8 mouse cellular contexts compared by ENCODE assay signal in the genomic region with DNA sequence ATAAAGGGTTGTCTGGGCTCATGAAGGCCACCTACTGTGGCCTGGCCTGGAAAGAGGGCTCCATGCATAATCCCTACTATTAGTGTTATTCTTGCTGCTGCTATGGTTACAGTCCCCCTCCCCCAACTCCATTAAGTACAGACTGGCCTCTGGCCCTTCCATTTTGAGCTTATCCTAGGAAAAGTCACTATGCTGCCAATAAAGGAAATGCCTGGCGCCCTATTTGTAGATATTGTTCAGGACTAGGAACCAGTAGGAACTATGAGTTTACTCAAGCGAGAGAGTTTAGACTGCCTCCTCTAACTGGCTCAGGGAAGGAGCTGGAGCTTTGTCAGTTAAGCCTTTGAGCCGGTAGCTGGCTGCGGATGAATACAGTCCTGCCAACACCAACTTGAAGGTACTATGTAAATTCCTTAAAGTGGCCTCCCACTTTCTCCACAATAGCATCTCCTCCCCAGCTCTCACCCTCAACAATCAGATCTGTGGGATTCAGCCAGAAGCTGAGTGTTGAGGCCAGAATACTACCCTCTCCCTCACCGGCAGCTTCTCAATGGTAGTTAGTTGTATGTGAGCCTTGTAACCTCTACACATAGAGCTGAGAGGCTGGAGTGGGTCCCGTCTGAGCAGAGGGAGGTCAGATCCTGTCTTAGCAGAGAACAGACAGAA. TPM values are rescaled to one million over a fixed set of nuclear protein-coding genes. Genes with fewer than 3 reads are reported as not detected.
DNase-seq lines count a peak whose midpoint lies in the region; ATAC-seq lines count a peak whose summit lies in the region.

No protein-coding gene starts in this region.

- H3K4me2 ChIP-seq in heart, embryonic 14.5 days (ENCODE audit: low read length): no peak overlapping the region
- no peak overlapping the region for H3K4me2 ChIP-seq in limb, embryonic 15.5 days

- no peak overlapping the region for H3K9ac ChIP-seq in heart, embryonic 14.5 days (ENCODE audit: low read length)
- no peak overlapping the region for H3K9ac ChIP-seq in limb, embryonic 15.5 days

- peak; percentile 79 for ATAC-seq in heart, embryonic 14.5 days (ENCODE audit: insufficient number of reproducible peaks, insufficient read depth, low FRiP score, low read depth)
- ATAC-seq in limb, embryonic 15.5 days (ENCODE audit: insufficient number of reproducible peaks, low FRiP score, low TSS enrichment, low read depth): peak; percentile 33; the same call in 1 of the 2 replicates
- no peak for ATAC-seq in erythroblast, adult 5-6 weeks (replicated peaks; ENCODE audit: low FRiP score, poor library complexity, severe bottlenecking)

- H3K9me3 ChIP-seq in heart, embryonic 14.5 days (ENCODE audit: control insufficient read depth, low read length): no peaks in the 10 kb centered on the region
- H3K9me3 ChIP-seq in limb, embryonic 15.5 days: no peaks in the 10 kb centered on the region

- H3K36me3 ChIP-seq in heart, embryonic 14.5 days (ENCODE audit: control insufficient read depth, insufficient read depth, low read length): no peaks in the 10 kb centered on the region
- H3K36me3 ChIP-seq in limb, embryonic 15.5 days: no peaks in the 10 kb centered on the region

- H3K27ac ChIP-seq in heart, embryonic 14.5 days (replicated peaks in 1 of 2; ENCODE audit: control insufficient read depth in 1 of 2, insufficient read depth in 1 of 2, low read depth in 2 of 2, low read length in 2 of 2): peak overlapping the region; percentile 56 to 76
- peak overlapping the region; percentile 27; the same call in 1 of the 2 replicates for H3K27ac ChIP-seq in limb, embryonic 15.5 days

- no peaks in the 10 kb centered on the region for H3K27me3 ChIP-seq in heart, embryonic 14.5 days (ENCODE audit: control insufficient read depth, insufficient read depth, low read length)
- no peaks in the 10 kb centered on the region for H3K27me3 ChIP-seq in limb, embryonic 15.5 days

- peak; percentile 57 for DNase-seq in Muller cell, postnatal 12 days (ENCODE audit: inconsistent ontology term)
- peak; percentile 59 for DNase-seq in brain, embryonic 18.5 days (ENCODE audit: low read depth, low spot score)
- DNase-seq in retina, embryonic 14.5 days (ENCODE audit: low spot score): peak; percentile 73
- no peak for DNase-seq in urinary bladder, postnatal 14 days (ENCODE audit: low spot score)
- no peak for DNase-seq in urinary bladder, postnatal 36 days (ENCODE audit: low spot score in 2 of 2)

- H3K4me3 ChIP-seq in heart, embryonic 14.5 days (ENCODE audit: control insufficient read depth in 1 of 2, insufficient read depth in 1 of 2, low read depth in 1 of 2, low read length in 2 of 2): no peak overlapping the region
- no peak overlapping the region for H3K4me3 ChIP-seq in limb, embryonic 15.5 days

- H3K4me1 ChIP-seq in heart, embryonic 14.5 days (ENCODE audit: control insufficient read depth in 2 of 2, insufficient read depth in 2 of 2, low read length in 2 of 2): peaks cover 8 to 12% of the 10 kb centered on the region in 2 experiments
- peaks cover 12% of the 10 kb centered on the region; the same call in 1 of the 2 replicates for H3K4me1 ChIP-seq in limb, embryonic 15.5 days

- 17% methylated on average over 6 of the region's 6 CpGs for WGBS in heart, embryonic 14.5 days
- WGBS in limb, embryonic 15.5 days: 35% methylated on average over 6 of the region's 6 CpGs

RNA-seq across cellular contexts. Expression of a gene that starts 37.1 kb away (rescaled TPM):
- polyA plus RNA-seq in heart, embryonic 14.5 days (2014; fragmentation: Nextera tagmentation; extraction: Ambion mirVana): 11.0 and 13.0 TPM in 2 replicates
- 3.9 and 4.0 TPM in 2 replicates for polyA plus RNA-seq in limb, embryonic 15.5 days (2015; fragmentation: Nextera tagmentation; extraction: Ambion mirVana)
- 10.2 and 10.7 TPM in 2 replicates for total RNA-seq in erythroblast, adult 5-6 weeks (2015; ENCODE audit: low replicate concordance)
- total RNA-seq in erythroblast, adult 5-6 weeks (2017; ENCODE audit: low replicate concordance): 22.8 and 30.2 TPM in 2 replicates

Comparison
In these comparisons a context has a peak if more than half of its experiments do, and no peak if none do; other contexts are left out.
1. DNase-seq: peak in Muller cell, postnatal 12 days (single experiment), brain, embryonic 18.5 days (single experiment) and retina, embryonic 14.5 days (single experiment); none in urinary bladder, postnatal 14 days (single experiment) and urinary bladder, postnatal 36 days (0 of 2).